Mouse (Mus musculus): ENCODE measurements around the gene Plekha5. TPM values are rescaled to one million over a fixed set of nuclear protein-coding genes. Genes with fewer than 3 reads are reported as not detected.
"Not testable (repeated sequence)": the region's sequence is repeated elsewhere in the genome, so short reads cannot be mapped to it uniquely, and the experiment has no call there.

The Plekha5 gene
- polyA plus RNA-seq, 1 experiment from 2014 or later = 54.2 TPM

- no peak overlapping the region for H3K27ac ChIP-seq
- H3K4me1 ChIP-seq = no peaks in the 10 kb centered on the region
- WGBS = 90% methylated on average over 8 of the region's 8 CpGs
- H3K36me3 ChIP-seq = peaks cover 74% of the 10 kb centered on the region
- H3K27me3 ChIP-seq = no peaks in the 10 kb centered on the region
- no peak overlapping the region for H3K4me2 ChIP-seq (replicated peaks)
- H3K9ac ChIP-seq = no peak overlapping the region
- H3K9me3 ChIP-seq = no peaks in the 10 kb centered on the region
- H3K4me3 ChIP-seq = no peak overlapping the region
- ATAC-seq (ENCODE audit: insufficient number of reproducible peaks, insufficient read depth, low FRiP score, low TSS enrichment) = no peak
These were observed 168.9 kb downstream of the Plekha5 start for GRCm38 (mm10) chr6:140592713-140593112.

DNA sequence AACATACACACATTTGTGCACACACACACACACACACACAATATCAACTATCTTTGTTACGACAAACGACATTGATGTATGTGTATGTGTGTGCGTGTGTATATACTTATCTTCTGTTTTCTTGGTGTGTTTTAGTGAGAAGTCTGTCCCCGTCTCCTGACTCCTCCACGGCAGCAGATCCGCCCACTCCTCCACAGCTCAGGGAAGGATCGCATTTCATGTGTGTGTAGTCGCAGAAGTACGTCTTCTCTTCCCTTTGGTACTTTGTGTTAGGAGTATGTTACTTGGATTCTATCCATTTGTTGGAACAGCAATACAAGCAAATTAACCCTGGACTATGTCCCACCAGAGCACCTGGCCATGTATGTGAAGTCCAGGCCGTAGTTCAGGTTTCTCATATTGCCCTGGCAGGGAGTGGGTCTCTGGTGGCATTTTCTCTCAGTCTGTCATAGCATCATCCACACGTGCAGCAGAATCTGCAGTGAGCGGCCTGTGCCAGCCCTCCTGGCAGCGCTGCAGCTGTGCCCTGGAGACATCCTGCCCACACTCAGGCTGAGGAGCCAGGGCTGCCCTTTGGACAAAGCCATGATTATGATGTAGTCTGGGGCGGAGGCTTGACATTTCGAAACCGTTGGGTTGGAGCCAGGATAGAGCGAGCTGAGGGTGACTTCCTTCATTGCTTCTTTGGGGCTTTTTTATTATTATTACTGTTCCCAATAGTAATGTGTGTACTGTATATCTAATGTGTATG, 169.7 kb downstream of the Plekha5 start:
- H3K9ac ChIP-seq = no peak overlapping the region
- H3K36me3 ChIP-seq = peaks cover 68% of the 10 kb centered on the region
- 81% methylated on average over 17 of the region's 17 CpGs for WGBS
- no peak overlapping the region for H3K4me2 ChIP-seq (replicated peaks)
- H3K4me3 ChIP-seq = no peak overlapping the region
- H3K4me1 ChIP-seq = no peaks in the 10 kb centered on the region
- H3K9me3 ChIP-seq = no peaks in the 10 kb centered on the region
- no peaks in the 10 kb centered on the region for H3K27me3 ChIP-seq
- no peak; the same call in 1 of the 2 replicates for ATAC-seq (ENCODE audit: insufficient number of reproducible peaks, insufficient read depth, low FRiP score, low TSS enrichment)
- H3K27ac ChIP-seq = no peak overlapping the region

DNA sequence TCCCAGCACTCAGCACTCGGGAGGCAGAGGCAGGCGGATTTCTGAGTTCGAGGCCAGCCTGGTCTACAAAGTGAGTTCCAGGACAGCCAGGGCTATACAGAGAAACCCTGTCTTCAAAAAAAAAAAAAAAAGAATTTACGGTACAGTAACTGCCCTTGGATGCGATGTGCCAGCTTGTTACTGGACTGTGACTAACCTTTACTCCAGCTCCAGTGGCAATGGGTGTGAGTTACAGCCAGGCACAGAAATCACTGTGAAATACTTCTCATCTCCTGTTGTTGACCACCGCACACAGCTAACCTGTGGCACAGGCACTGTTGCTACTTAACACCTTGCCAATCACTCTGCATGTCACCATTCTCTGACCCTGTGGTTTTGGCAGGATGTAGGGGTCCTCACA, 171.7 kb downstream of the Plekha5 start:
- peaks cover 56% of the 10 kb centered on the region for H3K36me3 ChIP-seq
- H3K4me2 ChIP-seq (replicated peaks); H3K9me3 ChIP-seq; ATAC-seq (ENCODE audit: insufficient number of reproducible peaks, insufficient read depth, low FRiP score, low TSS enrichment); H3K9ac ChIP-seq; H3K4me1 ChIP-seq; H3K27me3 ChIP-seq; H3K4me3 ChIP-seq; H3K27ac ChIP-seq: not testable (repeated sequence)
- 94% methylated on average over 6 of the region's 6 CpGs for whole genome bisulfite sequencing

- no peak overlapping the region for H3K4me3 ChIP-seq
- no peaks in the 10 kb centered on the region for H3K4me1 ChIP-seq
- 81% methylated on average over 15 of the region's 15 CpGs for WGBS
- H3K36me3 ChIP-seq = peaks cover 38% of the 10 kb centered on the region
- no peaks in the 10 kb centered on the region for H3K9me3 ChIP-seq
- H3K9ac ChIP-seq = no peak overlapping the region
- H3K27ac ChIP-seq = no peak overlapping the region
- no peaks in the 10 kb centered on the region for H3K27me3 ChIP-seq
- no peak for ATAC-seq (ENCODE audit: insufficient number of reproducible peaks, insufficient read depth, low FRiP score, low TSS enrichment)
- H3K4me2 ChIP-seq (replicated peaks) = no peak overlapping the region
These were observed 173.8 kb downstream of the Plekha5 start for GRCm38 (mm10) chr6:140597381-140598329.

- ATAC-seq (ENCODE audit: insufficient number of reproducible peaks, insufficient read depth, low FRiP score, low TSS enrichment) = no peak
- no peak overlapping the region for H3K9ac ChIP-seq
- WGBS = 88% methylated on average over 9 of the region's 9 CpGs
- no peak overlapping the region for H3K4me3 ChIP-seq
- no peaks in the 10 kb centered on the region for H3K27me3 ChIP-seq
- no peak overlapping the region for H3K4me2 ChIP-seq (replicated peaks)
- H3K36me3 ChIP-seq = peaks cover 35% of the 10 kb centered on the region
- no peak overlapping the region for H3K27ac ChIP-seq
- H3K4me1 ChIP-seq = no peaks in the 10 kb centered on the region
- no peaks in the 10 kb centered on the region for H3K9me3 ChIP-seq
These were observed 174.7 kb downstream of the Plekha5 start for GRCm38 (mm10) chr6:140598516-140598915.

DNA sequence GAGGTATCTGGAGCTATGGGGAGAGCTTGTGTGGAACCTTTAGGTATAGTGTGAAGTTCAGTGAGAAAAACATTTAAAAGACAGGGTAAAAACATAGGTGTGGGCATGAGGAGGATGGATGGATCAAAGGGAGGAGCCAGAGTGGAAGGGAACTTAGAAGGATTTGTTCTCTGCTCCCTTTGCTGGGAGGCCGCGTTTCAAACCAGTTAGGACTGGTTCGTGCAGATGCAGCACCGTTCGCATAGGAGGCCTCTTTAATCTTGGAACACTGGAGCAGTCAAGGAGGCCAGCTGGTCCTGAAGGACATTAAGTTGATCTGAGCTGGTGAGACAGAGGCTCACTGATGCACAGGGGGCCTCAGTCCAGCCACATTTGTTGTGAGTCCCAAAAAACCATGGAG, 175.5 kb downstream of the Plekha5 start:
- WGBS = 84% methylated on average over 5 of the region's 5 CpGs
- no peak for ATAC-seq (ENCODE audit: insufficient number of reproducible peaks, insufficient read depth, low FRiP score, low TSS enrichment)
- no peak overlapping the region for H3K27ac ChIP-seq
- H3K9ac ChIP-seq = no peak overlapping the region
- H3K4me1 ChIP-seq = no peaks in the 10 kb centered on the region
- H3K36me3 ChIP-seq = peaks cover 27% of the 10 kb centered on the region
- no peaks in the 10 kb centered on the region for H3K9me3 ChIP-seq
- H3K4me2 ChIP-seq (replicated peaks) = no peak overlapping the region
- H3K27me3 ChIP-seq = no peaks in the 10 kb centered on the region
- H3K4me3 ChIP-seq = no peak overlapping the region

DNA sequence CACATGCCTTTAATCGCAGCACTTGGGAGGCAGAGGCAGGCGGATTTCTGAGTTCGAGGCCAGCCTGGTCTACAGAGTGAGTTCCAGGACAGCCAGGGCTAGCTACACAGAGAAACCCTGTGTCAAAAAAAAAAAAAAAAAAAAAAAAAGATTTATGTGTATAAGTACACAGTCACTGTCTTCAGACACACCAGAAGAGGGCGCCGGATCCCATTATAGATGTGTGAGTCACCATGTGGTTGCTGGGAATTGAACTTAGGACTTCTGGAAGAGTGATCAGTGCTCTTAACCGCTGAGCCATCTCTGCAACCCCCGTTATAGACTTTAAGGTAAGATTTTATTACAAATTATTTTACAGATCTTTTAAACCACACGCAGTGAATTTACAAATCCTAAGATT, 176.8 kb downstream of the Plekha5 start:
- not testable (repeated sequence) for H3K27me3 ChIP-seq; H3K4me3 ChIP-seq; ATAC-seq (ENCODE audit: insufficient number of reproducible peaks, insufficient read depth, low FRiP score, low TSS enrichment); H3K9me3 ChIP-seq; H3K4me1 ChIP-seq; H3K27ac ChIP-seq; H3K4me2 ChIP-seq (replicated peaks); H3K9ac ChIP-seq
- 87% methylated on average over 8 of the region's 8 CpGs for WGBS
- H3K36me3 ChIP-seq = peaks cover 18% of the 10 kb centered on the region

DNA sequence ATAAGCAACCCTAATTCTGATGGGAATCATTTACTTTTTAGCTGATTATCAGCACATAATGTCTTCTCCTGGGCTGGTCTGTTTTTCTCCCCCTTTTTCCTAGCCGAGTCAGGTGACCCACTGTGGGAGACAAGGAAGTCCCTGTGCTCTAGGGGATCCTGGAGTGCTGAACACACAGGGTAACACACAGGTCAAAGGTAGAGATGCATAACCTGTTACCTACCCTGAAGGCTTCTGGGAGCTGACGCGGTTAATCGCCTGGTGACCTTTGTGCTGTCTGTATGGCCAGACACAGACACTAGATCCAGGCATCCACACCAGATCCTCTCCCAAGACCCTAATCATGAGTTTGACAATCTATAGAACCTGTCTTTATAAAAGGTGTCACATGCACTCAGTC, 177.3 kb downstream of the Plekha5 start:
- Histone ChIP-seq H3K9ac (no peak overlapping the region), H3K4me2 (replicated peaks) (no peak overlapping the region), H3K27me3 (no peaks in the 10 kb centered on the region), H3K4me3 (no peak overlapping the region), H3K36me3 (peaks cover 13% of the 10 kb centered on the region; the same call in 1 of the 2 replicates), H3K4me1 (peaks cover 1% of the 10 kb centered on the region), H3K27ac (no peak overlapping the region), H3K9me3 (no peaks in the 10 kb centered on the region)
- 72% methylated on average over 4 of the region's 4 CpGs for WGBS
- ATAC-seq (ENCODE audit: insufficient number of reproducible peaks, insufficient read depth, low FRiP score, low TSS enrichment) = no peak

DNA sequence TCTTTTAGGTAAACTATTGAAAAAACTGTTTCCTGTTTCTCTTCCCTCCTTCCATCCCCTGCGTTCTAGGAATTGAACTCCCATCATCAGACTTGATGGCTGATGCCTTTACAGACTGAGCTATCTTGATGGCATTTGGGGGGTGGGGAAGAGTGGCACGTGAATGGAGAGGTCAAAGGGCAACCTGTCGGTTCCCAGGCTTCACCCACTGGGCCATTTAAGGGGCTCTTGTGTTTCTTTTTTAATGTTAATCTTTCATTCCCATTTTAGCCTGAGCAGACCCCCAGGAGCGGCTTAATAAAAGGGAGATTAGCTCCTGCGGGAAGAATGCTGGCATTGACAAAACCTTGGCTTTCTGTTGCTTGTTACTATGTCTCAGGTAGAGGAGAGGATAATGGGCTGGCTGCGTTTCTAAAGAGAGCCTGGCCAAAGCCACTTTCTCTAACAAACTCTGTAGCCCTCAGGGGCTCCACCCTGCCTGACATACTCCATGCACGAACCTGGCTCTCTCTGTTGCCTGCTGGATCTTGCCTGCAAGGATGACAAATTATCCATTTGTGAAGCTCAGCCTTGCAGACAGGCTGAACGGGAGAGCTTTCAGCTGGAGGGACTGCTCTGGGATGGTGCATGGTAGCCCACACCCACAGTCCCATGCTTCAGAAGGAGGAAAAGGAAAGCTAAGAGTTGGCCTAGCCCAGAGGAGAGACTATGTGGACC, 179.5 kb downstream of the Plekha5 start:
- no peak overlapping the region for H3K4me3 ChIP-seq
- 8% methylated on average over 8 of the region's 8 CpGs for WGBS
- H3K9ac ChIP-seq = no peak overlapping the region

DNA sequence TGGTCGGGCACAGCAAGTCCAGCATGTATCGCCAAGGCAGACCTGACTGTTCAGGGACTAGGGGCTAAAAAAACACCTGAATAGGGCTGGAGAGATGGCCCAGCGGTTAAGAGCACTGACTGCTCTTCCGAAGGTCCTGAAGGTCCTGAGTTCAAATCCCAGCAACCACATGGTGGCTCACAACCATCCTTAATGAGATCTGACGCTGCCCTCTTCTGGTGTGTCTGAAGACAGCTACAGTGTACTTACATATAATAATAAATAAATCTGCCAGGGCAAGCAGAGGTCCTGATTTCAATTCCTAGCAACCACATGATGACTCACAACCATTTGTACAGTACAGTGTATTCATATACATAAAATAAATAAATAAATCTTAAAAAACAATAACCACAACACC, 181.3 kb downstream of the Plekha5 start:
- H3K4me2 ChIP-seq (replicated peaks); H3K9me3 ChIP-seq; H3K27ac ChIP-seq; H3K4me1 ChIP-seq; H3K27me3 ChIP-seq; ATAC-seq (ENCODE audit: insufficient number of reproducible peaks, insufficient read depth, low FRiP score, low TSS enrichment); H3K9ac ChIP-seq; H3K36me3 ChIP-seq; H3K4me3 ChIP-seq: not testable (repeated sequence)
- 83% methylated on average over 5 of the region's 5 CpGs for whole genome bisulfite sequencing

More for the DNA sequence above, 179.5 kb downstream of the Plekha5 start:
- peak; percentile 73; the same call in 1 of the 2 replicates for ATAC-seq (ENCODE audit: insufficient number of reproducible peaks, insufficient read depth, low FRiP score, low TSS enrichment)
- H3K4me1 ChIP-seq = peaks cover 8% of the 10 kb centered on the region
- no peaks in the 10 kb centered on the region for H3K36me3 ChIP-seq
- H3K9me3 ChIP-seq = no peaks in the 10 kb centered on the region
- H3K27me3 ChIP-seq = no peaks in the 10 kb centered on the region
- no peak overlapping the region for H3K27ac ChIP-seq
- no peak overlapping the region for H3K4me2 ChIP-seq (replicated peaks)

GRCm38 (mm10) chr6:140605732-140606131, 181.9 kb downstream of the Plekha5 start:
- Histone ChIP-seq H3K4me3 (no peak overlapping the region), H3K4me2 (replicated peaks) (no peak overlapping the region), H3K9me3 (no peaks in the 10 kb centered on the region), H3K36me3 (no peaks in the 10 kb centered on the region), H3K9ac (no peak overlapping the region), H3K4me1 (peaks cover 8% of the 10 kb centered on the region), H3K27me3 (no peaks in the 10 kb centered on the region), H3K27ac (no peak overlapping the region)
- ATAC-seq (ENCODE audit: insufficient number of reproducible peaks, insufficient read depth, low FRiP score, low TSS enrichment) = no peak
- 54% methylated on average over 3 of the region's 3 CpGs for WGBS
